6 mouse cellular contexts compared by ENCODE assay signal in the genomic region with DNA sequence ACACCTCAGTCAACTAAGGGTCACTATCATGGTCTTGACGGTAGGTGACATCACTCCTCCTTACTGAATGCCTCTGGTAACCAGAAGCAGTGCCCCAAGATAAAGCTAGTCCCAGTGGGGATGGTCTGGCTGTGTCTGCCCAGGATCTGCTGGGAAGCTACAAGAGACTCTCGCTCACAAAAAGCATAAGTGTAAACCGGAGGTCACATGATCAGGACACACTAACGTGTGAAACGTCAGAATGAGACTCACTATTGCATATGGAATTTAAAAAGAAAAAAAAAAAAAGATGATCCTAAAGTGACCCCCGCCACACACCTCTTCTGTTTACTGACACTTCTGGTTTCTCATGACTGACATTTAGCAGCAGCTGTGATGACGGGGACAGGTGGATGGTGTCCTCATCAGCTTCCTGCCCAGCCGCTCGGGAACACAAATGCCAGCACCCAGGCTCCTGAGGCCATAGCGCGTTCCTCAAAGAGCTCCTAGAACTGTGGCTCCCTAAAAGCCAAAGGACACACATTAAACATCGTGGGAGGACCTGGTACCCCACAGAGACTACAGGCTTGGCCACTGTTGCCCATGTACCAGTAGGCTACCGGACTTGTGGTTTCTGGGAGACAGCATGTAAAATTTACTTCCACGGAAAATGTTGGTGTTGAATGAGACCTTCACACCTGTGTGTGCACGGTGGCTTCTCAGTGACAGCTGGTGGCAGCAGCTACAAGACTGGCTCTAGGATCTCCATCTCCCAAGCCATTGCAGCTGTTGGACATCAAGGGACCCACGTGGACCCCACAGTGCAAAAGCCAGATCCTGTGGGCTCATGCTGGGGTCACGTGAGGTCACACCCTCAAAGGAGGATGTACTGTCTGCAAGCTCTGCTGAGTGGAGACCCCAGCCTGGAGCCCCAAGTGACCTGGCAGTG. TPM values are rescaled to one million over a fixed set of nuclear protein-coding genes. Genes with fewer than 3 reads are reported as not detected.
"Had no signal": no experiment of that assay in that cellular context is flagged by ENCODE, and none has a peak within 500 bp of the region (broad histone marks: within the 10 kb centered on the region; RNA-seq: fewer than 3 reads in every experiment).

No protein-coding gene starts in this region.

- H3K27ac ChIP-seq: kidney, postnatal 0 days; midbrain, embryonic 12.5 days; stomach, embryonic 15.5 days had no signal

- H3K9me3 ChIP-seq: midbrain, embryonic 12.5 days; stomach, embryonic 15.5 days had no signal

- H3K4me2 ChIP-seq: lung, embryonic 14.5 days; midbrain, embryonic 12.5 days; stomach, embryonic 15.5 days had no signal

- H3K4me3 ChIP-seq: midbrain, embryonic 12.5 days; stomach, embryonic 15.5 days had no signal

- H3K9ac ChIP-seq: lung, embryonic 14.5 days; midbrain, embryonic 12.5 days; stomach, embryonic 15.5 days had no signal

RNA-seq across cellular contexts. Expression of a gene that starts 55.2 kb away (rescaled TPM):
- total RNA-seq: liver, adult 2 months had no signal
- polyA plus RNA-seq: urinary bladder, adult 2 months had no signal
